Mouse (Mus musculus): ENCODE data around the gene P2ry14.
"Not testable (repeated sequence)": the region's sequence is repeated elsewhere in the genome, so short reads cannot be mapped to it uniquely, and the experiment has no call there.

The P2ry14 gene

DNA sequence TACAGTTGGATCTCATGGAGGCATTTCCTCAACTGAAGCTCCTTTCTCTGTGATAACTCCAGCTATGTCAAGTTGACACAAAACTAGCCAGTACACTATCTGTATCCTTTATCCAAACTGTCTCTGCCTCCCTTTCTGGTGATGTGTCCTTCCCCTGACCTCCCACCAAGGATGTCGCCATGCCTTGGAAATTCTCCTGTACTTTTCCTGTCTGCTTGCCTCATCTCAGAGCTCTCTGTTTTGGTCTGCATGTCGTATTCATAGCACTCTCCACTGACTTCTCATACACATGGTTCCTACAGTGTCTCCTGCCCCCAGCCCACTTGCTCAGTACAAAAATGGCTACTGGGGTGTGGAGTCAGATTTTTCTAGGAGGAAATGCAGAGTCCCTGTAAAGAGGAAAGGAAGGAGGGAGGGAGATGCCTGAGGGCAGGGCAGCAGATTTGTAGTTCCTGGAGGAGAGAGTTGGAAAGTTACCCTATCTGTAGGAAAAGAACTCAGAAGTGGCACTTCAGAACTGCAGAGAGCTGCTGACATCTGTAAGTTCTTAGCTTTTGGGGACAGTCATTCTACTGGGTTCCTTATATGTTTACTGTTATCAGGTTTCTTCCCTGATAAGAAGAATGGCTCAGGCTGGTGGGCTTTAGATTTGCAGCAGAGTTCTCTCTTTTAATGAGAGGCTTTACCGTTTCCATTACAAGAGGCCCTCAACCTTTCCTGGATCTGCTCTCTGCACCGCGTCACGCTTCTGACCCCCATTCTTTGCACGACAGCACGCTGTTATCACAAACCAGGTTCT, 11.7 kb downstream of the P2ry14 start:
- DNase-seq (ENCODE audit: low spot score) = no peak

- not testable (repeated sequence) for DNase-seq (ENCODE audit: low spot score)
These were observed 12.5 kb downstream of the P2ry14 start for GRCm38 (mm10) chr3:59140941-59141340.

- no peak for DNase-seq (ENCODE audit: low spot score)
These were observed 13.3 kb downstream of the P2ry14 start for GRCm38 (mm10) chr3:59140115-59140514.

GRCm38 (mm10) chr3:59139651-59140051, 13.8 kb downstream of the P2ry14 start:
- no peak for DNase-seq (ENCODE audit: low spot score)

DNA sequence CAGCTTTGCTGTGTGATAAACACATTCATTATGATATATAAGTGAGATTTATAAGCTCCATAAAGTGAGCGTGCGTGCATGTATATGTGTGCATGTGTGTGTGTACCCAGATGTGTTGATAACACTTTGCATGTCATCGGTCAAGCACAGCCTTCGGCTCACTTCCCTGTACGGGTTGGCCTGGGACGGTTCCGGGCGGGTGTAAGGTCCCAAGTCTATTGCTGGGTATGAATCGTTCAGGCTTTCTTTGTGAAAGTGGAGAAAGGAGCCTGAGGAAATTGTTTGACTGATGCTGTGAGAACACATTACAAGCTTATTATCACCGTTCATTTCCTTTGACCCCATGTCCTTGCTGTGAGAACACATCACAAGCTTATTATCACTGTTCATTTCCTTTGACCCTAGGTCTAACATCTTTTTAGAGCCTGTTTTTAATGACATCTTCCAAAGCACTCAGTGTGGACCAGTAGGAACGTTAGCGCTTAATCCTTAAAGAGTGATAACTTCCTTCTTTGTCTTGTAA, 14.4 kb downstream of the P2ry14 start:
- no peak for DNase-seq (ENCODE audit: low spot score)

DNA sequence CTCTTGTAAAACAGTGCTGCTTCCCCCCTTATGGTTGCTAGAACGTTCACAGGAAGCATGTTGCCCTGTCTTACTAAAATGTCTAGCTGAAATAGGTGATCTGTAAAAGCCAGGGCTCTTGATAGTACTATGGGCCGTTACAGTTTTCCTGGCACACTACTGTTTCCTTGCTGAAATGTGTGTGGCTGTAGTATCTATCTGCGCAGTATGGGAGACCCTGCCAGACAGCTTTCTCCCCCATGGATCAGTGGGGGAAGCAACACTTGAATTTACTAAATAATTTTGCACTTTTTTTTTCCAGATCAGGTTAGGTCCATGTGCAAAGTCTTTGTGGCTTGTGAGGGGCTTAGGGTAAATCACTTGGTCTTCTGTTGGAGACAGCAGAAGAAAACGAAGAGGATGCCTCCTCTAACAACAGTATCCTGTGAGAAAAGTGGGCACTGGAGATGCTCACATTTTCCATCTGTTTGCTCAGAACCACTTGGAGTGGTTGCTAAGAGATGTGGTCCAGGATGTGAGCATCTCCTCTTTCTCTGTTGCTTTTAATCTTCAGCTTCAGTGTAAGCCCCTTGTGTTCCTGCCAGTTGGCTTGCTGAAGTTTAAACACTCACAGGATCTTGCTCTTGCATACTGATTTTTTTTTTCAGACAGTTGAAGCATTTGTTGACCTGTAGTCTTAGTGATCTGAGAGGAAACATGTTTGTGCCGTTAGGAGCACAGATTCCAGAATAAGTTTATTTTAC, 17.3 kb downstream of the P2ry14 start:
- DNase-seq (ENCODE audit: low spot score) = no peak

DNA sequence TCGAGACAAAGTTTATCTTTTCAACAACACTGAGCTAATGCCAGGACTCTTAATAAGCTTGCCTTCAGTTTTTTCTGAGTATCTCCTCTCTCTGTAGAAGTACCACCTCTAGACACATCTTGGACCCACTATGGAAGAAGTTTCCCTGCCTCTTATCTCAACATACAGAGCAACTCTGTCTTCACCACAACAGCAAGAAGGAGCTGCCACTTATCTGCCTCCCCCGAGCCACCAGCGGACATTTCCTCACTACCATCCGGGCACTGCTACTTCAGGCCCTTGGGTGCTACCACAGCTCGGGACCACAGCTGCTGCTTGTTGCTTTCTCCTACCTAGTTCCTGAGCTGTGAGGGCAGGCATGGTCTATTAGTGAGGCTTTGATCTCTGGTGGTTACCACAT, 20.2 kb downstream of the P2ry14 start:
- DNase-seq (ENCODE audit: low spot score) = no peak

- no peak for DNase-seq (ENCODE audit: low spot score)
These were observed 21.5 kb downstream of the P2ry14 start for GRCm38 (mm10) chr3:59131966-59132365.

DNA sequence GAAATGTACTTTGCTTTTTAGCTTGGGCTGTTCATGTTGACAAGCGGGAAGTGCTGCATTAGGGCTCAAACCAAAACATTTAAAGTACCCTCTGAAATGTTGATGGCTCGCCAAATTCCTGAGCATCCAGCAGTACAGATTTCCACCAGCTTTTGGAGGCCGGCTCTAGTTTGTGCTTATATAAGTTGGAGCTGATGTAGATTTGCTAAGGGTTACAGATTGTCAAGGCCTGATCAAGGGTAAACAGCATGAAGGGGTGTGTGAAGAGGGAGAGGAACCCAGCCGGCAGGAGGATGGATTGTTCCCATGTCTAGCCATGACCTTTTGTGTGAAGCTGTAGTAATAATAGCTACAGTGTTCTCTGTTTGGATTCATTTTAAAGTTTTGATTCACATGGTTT, 22.3 kb downstream of the P2ry14 start:
- DNase-seq (ENCODE audit: low spot score) = no peak

GRCm38 (mm10) chr3:59130431-59130830, 23.0 kb downstream of the P2ry14 start:
- no peak for DNase-seq (ENCODE audit: low spot score)

GRCm38 (mm10) chr3:59129547-59129946, 23.9 kb downstream of the P2ry14 start:
- no peak for DNase-seq (ENCODE audit: low spot score)

DNA sequence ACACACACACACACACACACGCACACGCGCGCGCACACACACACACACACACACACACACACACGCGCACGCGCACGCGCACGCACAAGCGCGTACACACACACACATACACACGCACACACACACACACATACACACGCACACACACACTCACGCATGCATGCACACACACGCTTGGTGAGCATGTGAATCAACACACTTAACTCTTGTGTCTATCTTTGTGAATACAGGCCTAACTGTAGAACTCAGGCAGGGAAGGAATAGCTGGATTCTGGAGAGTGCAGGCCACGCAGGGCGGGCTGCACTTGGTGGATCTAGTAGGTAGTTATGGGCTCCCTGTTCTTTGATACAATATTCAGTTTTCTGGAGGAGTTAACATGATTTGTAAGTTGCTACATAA, 24.7 kb downstream of the P2ry14 start:
- no peak for DNase-seq (ENCODE audit: low spot score)

GRCm38 (mm10) chr3:59125783-59126555, 27.4 kb downstream of the P2ry14 start:
- no peak for DNase-seq (ENCODE audit: low spot score)

DNA sequence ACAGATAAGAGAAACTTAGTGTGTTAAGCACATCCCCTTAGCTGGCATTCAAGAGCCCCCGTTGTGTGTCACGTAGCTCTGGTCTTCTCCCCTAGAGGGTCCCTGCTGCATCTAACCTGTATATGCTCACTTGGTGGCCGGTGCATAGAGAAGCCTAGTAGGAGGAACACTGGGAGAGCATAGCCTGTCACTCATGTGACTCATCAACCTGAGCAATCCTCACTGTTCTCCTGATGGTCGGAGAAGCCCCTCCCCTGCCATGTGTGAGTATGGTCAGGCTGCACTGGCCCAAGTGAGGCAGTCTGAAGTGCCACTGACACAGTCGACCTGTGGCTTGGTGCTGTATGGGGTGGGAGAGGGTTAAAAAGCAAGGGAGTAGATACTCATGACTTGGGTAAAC, 28.4 kb downstream of the P2ry14 start:
- no peak for DNase-seq (ENCODE audit: low spot score)

DNA sequence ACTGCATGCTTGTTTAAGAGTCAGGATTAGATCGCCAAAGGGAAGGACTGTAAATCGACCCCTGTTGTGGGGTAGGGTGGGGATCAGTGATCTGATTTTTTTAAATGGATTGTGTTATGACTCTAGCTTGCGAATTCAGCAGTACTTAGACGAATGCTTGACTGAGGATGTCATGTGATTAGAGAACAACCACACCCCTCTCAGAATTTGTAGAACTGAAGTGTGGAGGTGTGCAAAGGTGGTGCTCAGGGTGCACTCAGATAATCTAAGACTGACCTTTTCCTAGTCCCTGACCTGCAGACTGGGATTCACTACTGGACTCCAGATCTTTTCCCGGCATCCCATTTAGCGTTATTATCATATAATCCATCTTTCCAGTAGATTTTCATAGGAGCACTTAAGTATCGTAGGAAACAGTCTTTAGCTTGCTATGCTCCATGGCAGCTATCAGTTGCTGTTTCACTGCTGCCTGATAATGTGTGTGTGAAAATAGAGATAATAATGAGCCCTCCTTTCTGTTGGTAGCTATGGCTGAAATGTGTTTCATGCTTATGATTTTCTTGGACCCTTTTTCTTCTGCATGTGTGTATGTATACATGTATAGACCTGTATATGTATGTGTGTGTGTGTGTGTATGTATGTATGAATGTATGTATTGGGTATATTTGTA, 31.5 kb downstream of the P2ry14 start:
- DNase-seq (ENCODE audit: low spot score) = no peak

GRCm38 (mm10) chr3:59121067-59121730, 32.2 kb downstream of the P2ry14 start:
- no peak for DNase-seq (ENCODE audit: low spot score)

- no peak for DNase-seq (ENCODE audit: low spot score)
These were observed 39.4 kb downstream of the P2ry14 start for GRCm38 (mm10) chr3:59113973-59114517.

GRCm38 (mm10) chr3:59113291-59113690, 40.1 kb downstream of the P2ry14 start:
- DNase-seq (ENCODE audit: low spot score) = not testable (repeated sequence)

DNA sequence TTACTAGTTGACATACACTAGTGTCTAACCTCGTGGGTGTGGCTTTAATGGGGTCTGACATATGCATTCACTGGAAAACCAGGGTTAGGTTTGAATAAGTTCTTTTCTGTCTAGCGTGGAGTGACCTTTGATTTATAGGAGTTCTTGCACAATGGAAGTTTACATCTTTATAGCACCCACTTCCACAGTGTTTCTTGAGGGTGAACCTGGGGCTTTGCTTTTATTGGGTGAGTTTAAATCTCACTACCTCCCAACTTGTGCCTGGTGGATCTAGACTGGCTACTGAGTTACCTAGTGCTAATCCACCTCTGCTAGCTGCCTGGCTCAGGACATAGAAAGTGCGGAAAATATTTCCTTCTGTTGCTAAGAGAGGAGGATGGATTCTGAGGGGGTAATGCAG, 41.5 kb downstream of the P2ry14 start:
- no peak for DNase-seq (ENCODE audit: low spot score)

GRCm38 (mm10) chr3:59109834-59110233, 43.6 kb downstream of the P2ry14 start:
- not testable (repeated sequence) for DNase-seq (ENCODE audit: low spot score)

GRCm38 (mm10) chr3:59107439-59107838, 46.0 kb downstream of the P2ry14 start:
- DNase-seq (ENCODE audit: low spot score) = no peak

All from MN1 (cell line).